Mouse (Mus musculus) right cerebral cortex, adult 18-20 months (tissue): Measurements from ENCODE around the gene Hoxa4.

Source experiments
- DNase-seq: peaks from one replicate; pipeline ENCODE4 v3.0.0; 2022; ENCODE audit warnings: mixed read lengths

The Hoxa4 gene

DNA sequence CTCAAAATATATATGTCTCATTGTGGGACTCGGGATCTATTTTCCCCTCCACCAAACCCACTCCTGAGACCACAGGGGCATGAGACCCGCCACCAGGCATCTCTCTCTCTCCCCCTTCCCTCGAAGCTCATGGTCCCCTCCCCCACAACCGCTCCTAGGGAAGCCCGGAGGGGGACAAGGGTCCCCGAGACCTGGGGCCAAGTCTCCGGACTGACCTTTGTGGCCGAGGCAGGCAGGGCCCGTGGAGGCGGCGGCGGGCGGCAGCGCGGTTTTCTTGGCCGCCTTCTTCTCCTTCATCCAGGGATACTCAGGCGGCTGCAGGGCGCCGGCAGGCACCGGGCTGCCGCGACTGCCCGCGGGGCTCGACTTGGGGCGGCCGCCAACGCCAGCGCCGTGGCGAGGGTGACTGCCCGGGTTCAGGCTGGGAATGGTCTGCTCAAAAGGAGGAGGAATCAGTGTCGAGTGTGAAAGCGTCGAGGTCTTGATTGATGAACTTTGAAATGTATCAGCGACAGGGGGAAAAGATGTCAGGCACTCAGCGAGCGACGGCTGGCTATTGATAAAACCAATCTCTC is 27.4 kb downstream of the Hoxa4 start:
- no peak for DNase-seq

DNA sequence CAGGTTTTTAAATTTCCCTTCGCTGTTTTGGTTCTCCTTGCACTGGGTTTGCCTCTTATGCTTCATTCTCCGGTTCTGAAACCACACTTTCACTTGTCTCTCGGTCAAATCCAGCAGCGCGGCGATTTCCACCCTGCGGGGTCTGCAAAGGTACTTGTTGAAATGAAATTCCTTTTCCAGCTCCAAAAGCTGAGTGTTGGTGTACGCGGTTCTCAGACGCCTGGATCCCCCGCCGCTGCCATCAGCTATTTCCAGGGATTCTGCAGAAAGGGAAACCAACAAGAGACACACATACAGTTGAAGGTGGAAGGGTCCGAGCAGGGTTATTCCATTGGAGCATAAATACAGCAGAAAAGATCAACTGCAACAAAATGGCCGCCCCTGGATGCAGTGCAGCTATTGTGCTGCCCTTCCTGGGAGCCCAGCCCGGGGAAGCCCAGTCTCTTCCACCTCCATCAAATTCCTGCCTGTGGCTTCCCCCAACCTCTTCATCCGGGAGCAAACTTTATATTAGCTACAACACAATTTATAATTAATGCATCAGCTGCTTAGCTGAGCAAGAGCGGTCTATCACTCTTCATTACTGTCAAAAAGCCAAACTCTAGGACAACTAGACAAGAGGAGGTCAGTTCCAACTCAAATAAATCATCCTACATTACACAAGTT is 28.1 kb downstream of the Hoxa4 start:
- DNase-seq: no peak

DNA sequence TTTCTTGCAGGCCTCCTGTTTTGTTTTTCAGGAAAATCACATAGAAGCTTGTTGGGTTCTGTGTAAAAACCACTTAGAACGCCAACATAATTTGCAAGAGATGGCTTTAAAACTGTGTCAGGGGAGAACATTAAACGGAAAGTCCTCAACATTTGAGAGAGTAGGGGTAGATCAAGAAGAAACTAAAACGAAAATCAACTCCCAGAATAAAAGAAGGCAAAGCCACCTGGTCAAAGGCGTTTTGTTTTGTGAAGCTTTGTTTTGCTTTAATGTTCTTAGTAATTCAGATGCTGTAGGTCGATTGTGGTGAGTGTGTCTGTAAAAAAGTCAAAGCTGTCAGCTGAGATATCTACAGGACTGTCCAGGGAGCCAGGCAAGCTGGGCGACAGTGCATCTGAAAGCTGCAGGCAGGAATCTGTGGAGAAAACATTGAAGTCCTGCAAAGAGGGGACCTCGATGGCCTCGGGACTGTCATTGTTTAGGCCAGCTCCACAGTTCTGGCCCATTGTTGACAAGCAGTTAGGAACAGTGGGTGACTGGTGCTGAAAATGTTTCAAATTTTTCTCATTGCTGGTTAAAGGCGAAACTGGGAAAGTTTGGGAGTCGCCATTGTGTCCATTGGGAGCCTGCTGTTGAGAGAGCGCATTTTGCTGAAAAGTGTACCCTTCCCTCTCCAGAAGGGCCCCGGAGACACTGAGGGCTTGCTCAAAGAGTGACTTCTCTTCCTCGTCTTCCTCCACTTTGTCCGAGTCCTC is 28.8 kb downstream of the Hoxa4 start:
- no peak for DNase-seq

DNA sequence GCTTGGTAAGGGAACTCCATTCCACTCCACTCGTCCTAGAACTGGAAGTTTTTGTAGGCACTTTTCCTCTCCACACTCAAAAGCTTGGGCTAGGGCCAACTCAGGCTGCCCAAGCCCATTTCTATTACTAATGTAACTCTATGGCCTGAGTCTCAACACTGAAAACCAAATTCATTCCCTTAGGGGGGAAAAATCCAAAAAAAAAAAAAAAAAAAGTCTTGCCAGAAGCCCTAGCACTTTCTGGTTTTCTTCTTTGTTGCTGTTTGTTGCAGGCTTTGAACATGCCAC is 29.5 kb downstream of the Hoxa4 start:
- no peak for DNase-seq

DNA sequence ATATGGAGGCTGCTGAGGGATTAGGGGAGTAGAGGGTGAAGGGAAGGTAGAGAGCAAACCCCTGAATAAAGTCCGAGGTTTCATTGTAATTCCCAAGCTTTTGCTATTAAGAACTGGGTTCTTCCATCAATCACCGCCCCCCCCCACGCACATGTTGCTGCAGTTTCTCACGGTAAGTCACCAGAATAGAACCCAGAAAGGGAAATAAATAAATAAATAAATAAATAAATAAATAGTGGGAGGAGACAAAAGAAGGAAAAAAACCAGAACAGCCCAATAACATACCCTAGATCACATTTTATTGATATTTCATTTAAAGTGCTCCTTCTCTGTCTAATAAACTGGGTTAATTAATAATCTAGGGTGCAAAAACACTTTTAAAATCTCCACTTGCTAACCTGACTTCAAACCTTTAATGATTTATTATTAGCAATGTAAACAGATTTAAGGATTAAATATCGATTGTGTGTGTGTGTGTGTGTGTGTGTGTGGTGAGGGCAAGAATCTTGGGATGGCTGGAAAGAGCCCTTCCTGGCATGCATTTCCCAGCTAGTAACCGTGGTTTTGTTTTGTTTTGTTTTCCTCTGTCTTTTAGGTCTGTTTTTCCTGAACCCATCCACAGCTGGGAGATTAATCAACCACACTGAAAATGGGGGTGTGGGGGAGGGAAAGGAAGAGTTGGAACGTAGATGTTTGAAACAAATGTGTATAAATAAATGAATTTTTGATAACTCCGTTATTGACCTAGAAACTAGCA is 30.0 kb downstream of the Hoxa4 start:
- DNase-seq: no peak

DNA sequence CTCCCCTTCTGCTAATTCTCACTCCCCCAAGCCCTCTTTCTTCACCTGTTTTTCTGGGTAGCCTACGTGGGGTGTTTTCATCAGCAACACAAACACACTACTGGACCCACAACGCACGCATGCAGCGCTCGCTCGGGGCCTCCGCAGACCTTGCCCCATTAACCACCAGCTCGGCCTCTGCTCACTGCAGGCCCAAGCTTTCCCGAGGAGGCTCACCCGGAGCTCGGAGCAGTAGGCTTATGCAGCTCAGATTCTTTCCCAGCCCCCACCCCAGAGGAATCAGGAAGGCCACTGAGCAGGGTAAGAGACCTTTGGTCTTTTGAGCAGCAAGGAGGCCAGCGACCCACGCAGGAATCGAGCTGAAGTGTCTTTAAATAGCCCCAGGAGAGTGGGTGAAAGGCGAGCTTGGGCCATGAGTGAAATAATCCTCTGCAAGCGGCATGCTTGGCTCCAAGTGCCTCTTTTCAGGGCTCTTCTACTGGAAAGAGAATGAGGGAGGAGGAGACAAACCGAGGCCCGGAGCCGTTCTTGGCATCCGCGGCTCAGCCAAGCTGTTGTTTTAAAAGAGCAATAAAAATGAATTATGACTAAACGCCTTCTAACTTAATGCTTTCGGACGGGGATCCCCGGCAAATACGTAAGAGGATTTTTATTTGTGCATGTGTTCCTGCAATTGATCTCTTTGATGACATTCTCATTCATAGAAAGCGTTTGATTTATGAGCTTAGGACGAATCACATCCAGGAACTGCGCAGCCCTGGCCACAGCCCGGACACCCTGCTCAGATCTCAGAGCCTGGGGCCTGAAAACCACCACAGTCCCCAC is 30.8 kb downstream of the Hoxa4 start:
- DNase-seq: no peak

DNA sequence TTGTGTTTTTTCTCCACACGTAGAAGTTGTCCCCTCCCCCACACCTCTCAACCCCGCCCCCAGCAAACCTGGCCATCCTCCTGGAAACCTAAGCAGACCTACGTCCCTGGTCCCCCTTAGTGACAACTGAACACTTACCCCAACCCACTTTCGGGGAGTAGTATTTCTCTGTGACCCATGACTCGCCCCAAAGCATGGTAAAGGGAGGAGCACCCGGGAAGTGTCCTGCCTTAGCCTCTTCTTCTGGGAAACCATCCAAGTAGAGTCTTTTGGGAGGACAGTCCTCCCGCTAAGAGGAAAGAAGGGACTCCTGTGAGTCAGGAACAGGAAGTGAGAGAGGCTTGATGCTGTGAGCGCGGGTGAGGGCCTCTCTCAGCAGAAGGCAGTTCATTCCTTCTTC is 31.6 kb downstream of the Hoxa4 start:
- DNase-seq: no peak

DNA sequence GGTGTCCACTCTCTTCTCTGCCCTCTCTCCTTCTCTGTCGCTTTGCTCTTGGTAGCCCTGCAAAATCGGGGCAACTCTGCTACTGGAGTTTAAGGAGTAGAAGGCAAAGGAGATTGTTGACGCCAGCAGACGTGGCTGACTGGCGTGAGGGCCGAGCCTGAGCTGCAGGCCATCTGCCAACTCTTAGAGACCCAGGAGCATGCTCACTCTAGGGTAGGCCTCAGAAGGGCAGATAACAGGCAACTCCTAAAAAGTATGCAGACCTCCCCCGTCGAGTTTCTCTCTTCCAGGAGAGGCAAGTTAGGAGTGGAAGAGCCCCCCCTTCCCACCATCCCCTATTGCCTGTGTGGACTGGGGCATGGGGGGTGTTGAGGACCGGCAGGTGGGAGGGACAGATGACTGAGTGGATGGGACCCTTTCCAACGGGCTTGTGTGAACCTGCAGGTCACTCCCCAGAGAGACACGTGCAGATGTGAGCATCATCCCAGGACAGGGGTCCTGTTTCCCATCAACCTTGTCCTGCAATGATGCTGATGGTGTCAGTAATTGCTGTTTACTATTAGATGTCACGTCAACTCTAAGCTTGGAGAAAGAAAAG is 32.3 kb downstream of the Hoxa4 start:
- DNase-seq: no peak

DNA sequence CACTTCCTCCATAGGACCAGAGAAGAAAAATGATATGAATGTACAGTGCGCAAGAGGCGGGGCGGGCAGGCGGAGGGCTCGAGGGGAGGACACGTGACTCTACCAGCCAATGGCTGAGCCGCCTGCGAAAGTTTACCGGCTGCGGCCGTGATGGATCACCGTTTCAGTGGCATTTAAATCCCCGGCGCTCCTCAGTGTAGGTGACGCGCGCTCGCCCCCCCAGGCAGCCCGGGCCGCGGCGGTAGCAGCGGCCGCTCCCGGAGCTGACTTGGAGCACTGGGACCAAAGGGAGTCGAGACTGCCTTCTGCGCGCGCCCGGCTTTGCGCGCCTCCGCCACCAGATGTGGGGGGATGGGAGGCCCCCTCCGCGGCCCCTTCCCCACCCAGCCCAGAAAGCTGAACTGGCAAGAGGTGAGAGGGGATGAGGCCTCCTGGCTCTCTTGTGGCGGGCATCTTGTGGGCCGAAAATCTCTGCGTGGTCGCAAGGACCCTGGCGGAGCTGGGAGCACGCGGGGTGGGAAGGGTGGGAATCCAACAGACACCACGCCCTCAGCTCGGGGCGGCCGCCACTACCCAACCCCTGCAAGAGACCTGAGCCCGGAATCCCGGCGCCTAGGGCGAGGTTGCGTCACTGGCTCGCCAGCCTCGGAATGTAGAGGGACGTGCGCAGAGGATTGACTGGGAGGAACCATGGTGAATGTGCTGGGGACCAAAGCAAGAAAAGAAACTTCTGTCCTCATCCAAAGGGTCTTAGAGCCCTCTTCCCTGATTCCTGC is 33.1 kb downstream of the Hoxa4 start, which contains the start of gene Hoxa1:
Hoxa1 (minus strand) TSS at position 42 of the 776 bp plus-strand sequence.
- no peak for DNase-seq

DNA sequence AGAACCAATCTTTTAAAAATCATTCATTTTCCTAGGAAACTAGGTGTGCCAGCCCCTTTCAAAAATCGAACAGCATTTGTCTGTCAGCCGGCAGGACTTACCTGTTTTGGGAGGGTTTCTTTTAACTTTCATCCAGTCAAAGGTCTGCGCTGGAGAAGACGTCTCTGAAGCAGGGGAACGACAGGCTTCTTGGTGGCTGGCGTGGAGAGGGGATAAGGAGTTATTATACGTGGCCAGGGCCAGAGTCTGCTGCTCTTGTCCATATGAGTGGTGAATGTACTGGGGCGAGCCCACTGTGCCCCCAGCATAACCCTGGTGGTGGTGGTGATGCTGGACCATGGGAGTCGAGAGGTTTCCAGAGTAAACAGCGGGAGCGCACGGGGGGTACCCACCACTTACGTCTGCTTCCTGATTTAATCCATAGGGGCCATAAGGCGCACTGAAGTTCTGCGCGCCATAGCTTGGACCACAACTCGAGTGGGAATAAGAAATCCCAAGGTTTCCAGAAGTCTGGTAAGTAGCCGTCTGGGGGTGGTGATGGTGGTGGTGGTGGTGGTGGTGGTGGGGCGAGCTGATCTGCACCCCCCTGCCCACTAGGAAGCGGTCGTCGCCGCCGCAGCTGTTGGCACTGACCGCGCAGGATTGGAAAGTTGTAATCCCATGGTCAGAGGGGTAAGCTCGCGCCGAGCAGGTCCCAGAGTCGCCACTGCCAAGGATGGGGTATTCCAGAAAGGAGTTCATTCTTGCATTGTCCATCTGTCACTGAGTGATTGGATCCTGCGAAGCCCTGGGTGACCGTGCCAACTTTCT is 33.9 kb downstream of the Hoxa4 start:
- DNase-seq: no peak

DNA sequence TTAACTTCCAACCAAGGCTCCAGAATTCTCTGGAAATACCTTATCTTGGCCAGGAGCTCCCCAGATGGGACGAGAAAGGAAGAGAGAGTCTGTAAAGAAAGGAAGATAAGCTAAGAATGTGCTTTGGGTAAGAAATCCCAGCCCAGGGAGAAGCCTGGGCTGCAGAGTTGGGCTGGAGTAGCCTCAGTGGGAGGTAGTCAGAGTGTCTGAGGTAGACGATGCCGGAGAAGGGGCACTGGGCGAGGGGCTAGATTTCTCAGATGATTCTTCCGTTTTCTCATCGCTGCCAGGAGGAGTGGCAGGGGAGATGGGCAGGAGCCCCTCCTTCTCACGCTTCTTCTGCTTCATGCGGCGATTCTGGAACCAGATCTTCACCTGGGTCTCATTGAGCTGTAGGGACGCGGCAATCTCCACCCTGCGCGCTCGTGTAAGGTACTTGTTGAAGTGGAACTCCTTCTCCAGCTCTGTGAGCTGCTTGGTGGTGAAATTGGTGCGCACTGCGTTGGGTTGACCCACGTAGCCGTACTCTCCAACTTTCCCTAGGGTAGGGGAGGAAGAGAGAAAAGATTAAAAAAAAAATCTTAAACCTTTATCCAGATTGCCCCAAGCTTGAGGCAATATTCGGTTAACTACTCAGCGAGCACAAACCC is 34.9 kb downstream of the Hoxa4 start:
- DNase-seq: no peak

DNA sequence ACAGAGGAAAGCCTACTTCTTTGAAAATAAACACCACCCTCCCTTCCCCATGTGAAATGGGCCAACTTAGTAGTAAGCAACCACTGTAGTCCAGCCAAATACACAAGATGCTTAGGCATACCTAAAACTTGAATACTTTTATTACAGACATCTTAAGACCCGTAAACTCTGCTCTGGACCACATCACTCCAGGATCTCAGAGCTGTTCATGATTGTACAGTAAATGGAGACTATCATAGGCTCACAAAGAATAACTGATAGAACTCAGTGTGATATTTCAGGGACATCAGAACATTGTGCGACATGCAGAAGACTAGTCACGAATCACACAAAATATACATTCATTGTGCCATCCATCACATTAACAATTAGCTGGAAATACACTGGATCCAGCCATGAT is 36.1 kb downstream of the Hoxa4 start:
- DNase-seq: no peak

DNA sequence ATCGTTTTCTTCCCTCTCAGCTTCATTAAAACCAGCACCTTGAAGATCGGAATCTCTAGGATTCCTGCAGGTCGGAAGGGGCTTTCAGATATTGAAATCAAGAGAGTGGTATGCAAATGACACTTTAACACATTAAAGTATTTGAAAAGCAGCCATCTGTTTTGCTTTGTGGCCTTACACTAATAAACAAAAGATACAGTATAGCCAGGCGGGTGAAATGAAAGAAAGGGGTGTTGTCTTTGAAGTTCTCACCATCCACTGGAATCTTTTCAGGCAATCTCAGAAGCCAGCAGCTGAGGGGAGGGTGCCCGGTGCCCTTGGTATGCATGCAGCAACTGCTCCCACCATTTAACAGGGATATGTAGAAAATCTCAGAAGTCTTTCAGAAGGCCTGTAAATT is 37.5 kb downstream of the Hoxa4 start:
- DNase-seq: no peak

DNA sequence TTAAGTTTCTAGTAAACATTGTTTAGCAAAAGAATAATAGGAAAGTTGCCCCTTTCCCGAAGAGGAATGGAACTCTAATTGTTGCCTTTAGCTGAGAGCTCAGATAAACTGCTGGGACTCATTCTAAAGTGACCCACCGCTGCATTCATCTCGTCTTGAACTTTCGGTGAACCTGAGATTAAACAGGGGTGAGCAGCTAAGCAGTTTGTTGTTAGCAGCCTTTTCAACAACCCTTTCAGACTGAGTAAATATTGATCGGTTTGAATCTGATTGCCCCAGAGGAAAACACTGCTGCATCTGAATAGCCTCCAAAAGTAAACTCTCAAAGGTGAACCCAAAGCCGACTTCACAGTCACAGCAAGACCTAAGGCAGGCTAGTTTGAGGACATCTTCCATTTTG is 38.3 kb downstream of the Hoxa4 start:
- no peak for DNase-seq

DNA sequence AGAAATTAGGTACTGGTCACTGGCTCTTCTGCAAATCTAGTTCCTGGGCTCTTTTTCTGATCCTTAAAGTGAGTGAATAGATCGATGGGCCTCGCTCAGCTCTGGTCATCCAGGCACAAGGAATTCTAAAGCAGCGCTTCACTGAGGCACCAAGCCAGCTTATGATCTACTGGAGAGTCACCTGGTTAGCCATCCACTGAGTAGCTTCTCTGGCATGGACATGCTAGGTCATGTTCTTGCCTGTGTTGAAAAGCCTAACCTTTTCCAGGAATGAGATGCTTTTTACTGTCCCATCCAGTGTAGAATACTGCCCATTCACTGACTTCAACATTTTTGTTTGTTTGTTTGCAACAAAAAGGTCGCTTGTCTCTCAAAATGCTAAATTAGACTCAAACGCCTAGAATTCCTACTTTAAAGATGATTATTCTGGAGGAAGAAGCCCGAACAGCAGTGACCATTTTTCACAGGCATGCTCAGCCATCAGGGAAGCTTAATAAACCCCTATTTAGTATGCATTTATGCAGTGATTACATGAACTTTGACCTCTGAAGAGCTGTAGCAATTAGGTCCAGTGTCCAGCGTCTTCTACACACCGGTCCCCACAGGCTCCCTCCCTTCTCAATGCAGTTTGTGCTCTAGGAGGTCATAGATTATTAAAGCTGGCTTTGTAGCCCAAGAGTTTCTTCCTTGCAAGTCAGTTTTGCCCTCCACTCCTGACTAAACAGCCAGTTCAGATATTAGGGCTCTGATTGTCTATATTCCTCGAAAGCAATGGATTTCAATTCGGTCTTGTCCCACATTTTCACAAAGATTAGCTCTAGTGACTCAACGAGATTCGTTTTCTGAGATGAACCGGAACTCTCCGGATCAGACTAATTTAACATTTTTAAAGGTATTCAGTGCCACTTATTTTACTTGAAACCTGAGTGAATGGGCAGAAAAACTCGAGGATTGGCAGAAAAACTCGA is 39.0 kb downstream of the Hoxa4 start:
- no peak for DNase-seq

DNA sequence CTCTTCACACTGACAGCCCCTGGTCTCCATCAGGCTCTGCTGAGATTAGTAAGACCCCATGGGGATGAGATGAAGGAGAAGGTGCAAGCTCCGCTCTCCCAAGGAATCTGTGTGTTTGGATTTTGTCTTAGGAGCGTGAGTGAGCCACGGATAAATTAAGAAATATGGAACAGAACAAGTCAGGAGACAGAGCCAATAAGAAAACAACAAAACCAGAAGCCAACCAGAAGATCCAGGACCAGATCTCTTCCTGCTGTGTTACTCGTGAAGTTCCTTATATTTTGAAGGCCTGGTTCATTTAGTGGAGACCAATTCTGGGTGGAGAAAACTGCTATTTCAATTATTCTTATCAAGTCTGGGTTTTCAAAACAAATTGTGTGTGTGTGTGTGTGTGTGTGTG is 40.0 kb downstream of the Hoxa4 start:
- DNase-seq: no peak

DNA sequence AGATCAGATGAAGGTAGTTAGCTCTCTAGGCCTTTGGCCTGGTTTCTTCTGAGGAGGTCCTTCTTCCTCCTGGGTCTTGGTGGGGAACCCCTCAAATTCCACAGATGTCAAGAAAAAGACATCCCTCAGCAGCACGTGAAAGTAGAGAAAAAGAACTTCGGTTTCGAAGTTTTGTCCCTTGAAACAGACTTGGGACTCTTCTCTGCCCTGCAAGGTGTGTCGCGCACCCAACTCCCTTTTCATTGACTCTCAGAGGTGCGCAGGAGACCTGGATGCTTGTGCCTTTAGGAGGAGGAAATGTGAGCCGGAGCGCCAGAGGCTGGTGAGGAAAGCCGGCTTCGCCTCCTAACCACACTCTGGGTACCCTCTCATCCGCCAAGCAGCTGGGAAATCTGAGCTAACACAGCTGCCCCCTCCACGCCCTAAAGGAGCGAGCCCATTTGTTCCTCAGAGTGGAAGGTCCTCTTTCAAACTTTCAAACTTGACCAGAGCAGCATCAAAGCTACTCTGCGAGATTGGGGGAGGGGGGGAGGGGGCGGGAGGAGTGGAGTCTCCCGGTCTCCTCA is 41.1 kb downstream of the Hoxa4 start:
- DNase-seq: no peak
